Mouse (Mus musculus): ENCODE data around the gene Pign.

- no peak for TF ChIP-seq POLR2A (IDR thresholded peaks at IDR 0.05; ENCODE audit: control insufficient read depth, low read depth, low read length)
- TF ChIP-seq CTCF (IDR thresholded peaks at IDR 0.05; ENCODE audit: control insufficient read depth, insufficient read depth, insufficient replicate concordance, low read depth, low read length): no peak
Observed at GRCm38 (mm10) chr1:105589673-105590072, 73.8 kb downstream of the Pign start.

Data from testis, adult 2 months (tissue).